Mouse (Mus musculus): ENCODE results near the gene Ift43. TPM values are rescaled to one million over a fixed set of nuclear protein-coding genes. Genes with fewer than 3 reads are reported as not detected.

Gene Ift43
- total RNA-seq, 1 experiment = 16.9 TPM

GRCm38 (mm10) chr12:86088042-86088441 lies 5.7 kb downstream of the Ift43 start:
- Histone ChIP-seq H3K4me3 (ENCODE audit: insufficient read depth in 1 of 2, low read depth in 1 of 2, low read length in 2 of 2, poor library complexity in 1 of 2, severe bottlenecking in 1 of 2) (no peak overlapping the region), H3K27ac (ENCODE audit: insufficient read depth, low read depth, low read length, poor library complexity, severe bottlenecking) (no peak overlapping the region), H3K9ac (ENCODE audit: insufficient read depth, low read depth, low read length, poor library complexity, severe bottlenecking) (no peak overlapping the region), H3K4me1 (ENCODE audit: control insufficient read depth in 2 of 2, insufficient read depth in 2 of 2, low read length in 2 of 2, poor library complexity in 1 of 2) (0 out of 4 replicates have a peak, but pooled peaks cover 0 to 2% of the 10 kb centered on the region in 2 experiments), H3K36me3 (ENCODE audit: control insufficient read depth, insufficient read depth, low read length, poor library complexity, severe bottlenecking) (peaks cover 3% of the 10 kb centered on the region; the same call in 1 of the 2 replicates), H3K9me3 (ENCODE audit: control insufficient read depth, insufficient read depth, low read depth, low read length) (no peaks in the 10 kb centered on the region)
- DNase-seq (ENCODE audit: low read depth, low spot score) = no peak
- TF ChIP-seq MAFK (IDR thresholded peaks at IDR 0.05; ENCODE audit: insufficient read depth, low read depth, low read length) (no peak), ZC3H11A (IDR thresholded peaks at IDR 0.05; ENCODE audit: borderline replicate concordance, low read depth, low read length) (no peak), ZNF384 (IDR thresholded peaks at IDR 0.05; ENCODE audit: low read depth, low read length) (no peak), HCFC1 (IDR thresholded peaks at IDR 0.05; ENCODE audit: borderline replicate concordance, insufficient read depth, low read length) (no peak), CHD2 (IDR thresholded peaks at IDR 0.05; ENCODE audit: low read depth, low read length) (no peak)
- in situ Hi-C loops (cut with MboI; ENCODE audit: low sequenced_read_pairs in 2 of 2, unreplicated experiment in 2 of 2) = no loop called here

GRCm38 (mm10) chr12:86090764-86091163 lies 8.4 kb downstream of the Ift43 start:
- Histone ChIP-seq H3K9me3 (ENCODE audit: control insufficient read depth, insufficient read depth, low read depth, low read length) (no peaks in the 10 kb centered on the region), H3K4me1 (ENCODE audit: control insufficient read depth in 2 of 2, insufficient read depth in 2 of 2, low read length in 2 of 2, poor library complexity in 1 of 2) (no peaks in the 10 kb centered on the region), H3K27ac (ENCODE audit: insufficient read depth, low read depth, low read length, poor library complexity, severe bottlenecking) (no peak overlapping the region), H3K4me3 (ENCODE audit: insufficient read depth in 1 of 2, low read depth in 1 of 2, low read length in 2 of 2, poor library complexity in 1 of 2, severe bottlenecking in 1 of 2) (no peak overlapping the region), H3K36me3 (ENCODE audit: control insufficient read depth, insufficient read depth, low read length, poor library complexity, severe bottlenecking) (peaks cover 1% of the 10 kb centered on the region; the same call in 1 of the 2 replicates), H3K9ac (ENCODE audit: insufficient read depth, low read depth, low read length, poor library complexity, severe bottlenecking) (no peak overlapping the region)
- TF ChIP-seq CHD2 (IDR thresholded peaks at IDR 0.05; ENCODE audit: low read depth, low read length) (no peak), HCFC1 (IDR thresholded peaks at IDR 0.05; ENCODE audit: borderline replicate concordance, insufficient read depth, low read length) (no peak), ZC3H11A (IDR thresholded peaks at IDR 0.05; ENCODE audit: borderline replicate concordance, low read depth, low read length) (no peak), ZNF384 (IDR thresholded peaks at IDR 0.05; ENCODE audit: low read depth, low read length) (no peak), MAFK (IDR thresholded peaks at IDR 0.05; ENCODE audit: insufficient read depth, low read depth, low read length) (no peak)
- no peak for DNase-seq (ENCODE audit: low read depth, low spot score)
- in situ Hi-C loops (cut with MboI; ENCODE audit: low sequenced_read_pairs in 2 of 2, unreplicated experiment in 2 of 2) = no loop called here

- Histone ChIP-seq H3K9ac (ENCODE audit: insufficient read depth, low read depth, low read length, poor library complexity, severe bottlenecking) (no peak overlapping the region), H3K36me3 (ENCODE audit: control insufficient read depth, insufficient read depth, low read length, poor library complexity, severe bottlenecking) (no peaks in the 10 kb centered on the region; the same call in 1 of the 2 replicates), H3K4me1 (ENCODE audit: control insufficient read depth in 2 of 2, insufficient read depth in 2 of 2, low read length in 2 of 2, poor library complexity in 1 of 2) (no peaks in the 10 kb centered on the region), H3K27ac (ENCODE audit: insufficient read depth, low read depth, low read length, poor library complexity, severe bottlenecking) (no peak overlapping the region), H3K9me3 (ENCODE audit: control insufficient read depth, insufficient read depth, low read depth, low read length) (no peaks in the 10 kb centered on the region), H3K4me3 (ENCODE audit: insufficient read depth in 1 of 2, low read depth in 1 of 2, low read length in 2 of 2, poor library complexity in 1 of 2, severe bottlenecking in 1 of 2) (no peak overlapping the region)
- in situ Hi-C loops (cut with MboI; ENCODE audit: low sequenced_read_pairs in 2 of 2, unreplicated experiment in 2 of 2) = no loop called here
- TF ChIP-seq MAFK (IDR thresholded peaks at IDR 0.05; ENCODE audit: insufficient read depth, low read depth, low read length) (no peak), ZNF384 (IDR thresholded peaks at IDR 0.05; ENCODE audit: low read depth, low read length) (no peak), CHD2 (IDR thresholded peaks at IDR 0.05; ENCODE audit: low read depth, low read length) (no peak), ZC3H11A (IDR thresholded peaks at IDR 0.05; ENCODE audit: borderline replicate concordance, low read depth, low read length) (no peak), HCFC1 (IDR thresholded peaks at IDR 0.05; ENCODE audit: borderline replicate concordance, insufficient read depth, low read length) (no peak)
- DNase-seq (ENCODE audit: low read depth, low spot score) = no peak
These were observed 9.3 kb downstream of the Ift43 start for GRCm38 (mm10) chr12:86091601-86092132.

GRCm38 (mm10) chr12:86094075-86094474 lies 11.7 kb downstream of the Ift43 start:
- no peak overlapping the region for H3K4me3 ChIP-seq (ENCODE audit: insufficient read depth in 1 of 2, low read depth in 1 of 2, low read length in 2 of 2, poor library complexity in 1 of 2, severe bottlenecking in 1 of 2)
- in situ Hi-C loops (cut with MboI; ENCODE audit: low sequenced_read_pairs in 2 of 2, unreplicated experiment in 2 of 2) = no loop called here
- H3K9ac ChIP-seq (ENCODE audit: insufficient read depth, low read depth, low read length, poor library complexity, severe bottlenecking) = no peak overlapping the region
- H3K36me3 ChIP-seq (ENCODE audit: control insufficient read depth, insufficient read depth, low read length, poor library complexity, severe bottlenecking) = no peaks in the 10 kb centered on the region; the same call in 1 of the 2 replicates
- H3K27ac ChIP-seq (ENCODE audit: insufficient read depth, low read depth, low read length, poor library complexity, severe bottlenecking) = no peak overlapping the region
- no peaks in the 10 kb centered on the region for H3K9me3 ChIP-seq (ENCODE audit: control insufficient read depth, insufficient read depth, low read depth, low read length)
- TF ChIP-seq HCFC1 (IDR thresholded peaks at IDR 0.05; ENCODE audit: borderline replicate concordance, insufficient read depth, low read length) (no peak), MAFK (IDR thresholded peaks at IDR 0.05; ENCODE audit: insufficient read depth, low read depth, low read length) (no peak), CHD2 (IDR thresholded peaks at IDR 0.05; ENCODE audit: low read depth, low read length) (no peak), ZC3H11A (IDR thresholded peaks at IDR 0.05; ENCODE audit: borderline replicate concordance, low read depth, low read length) (no peak), ZNF384 (IDR thresholded peaks at IDR 0.05; ENCODE audit: low read depth, low read length) (no peak)
- no peak for DNase-seq (ENCODE audit: low read depth, low spot score)
- no peaks in the 10 kb centered on the region for H3K4me1 ChIP-seq (ENCODE audit: control insufficient read depth in 2 of 2, insufficient read depth in 2 of 2, low read length in 2 of 2, poor library complexity in 1 of 2)
